Mouse (Mus musculus) stomach, postnatal 0 days (tissue): ENCODE measurements around the gene Fes. TPM values are rescaled to one million over a fixed set of nuclear protein-coding genes. Genes with fewer than 3 reads are reported as not detected.
A peak's percentile ranks its signal among the peaks of the same experiment; 100 is the strongest.

Source experiments
- ATAC-seq: fragments of 200-750 bp; cut with Nextera tagmentation; 2 replicates; pipeline ENCODE4 v1.8.0; 2017; ENCODE audit not compliant: low FRiP score, low TSS enrichment
- DNase-seq: peaks from one replicate; pipeline ENCODE4 v3.0.0-alpha.2; 2016; ENCODE audit warnings: low spot score
- H3K27ac ChIP-seq: fragments of 300-500 bp; sonication (generic); replicated peaks from 2 replicates; pipeline ENCODE4 v1.5.1; 2014; ENCODE audit warnings: mild to moderate bottlenecking, control low read depth
- H3K27me3 ChIP-seq: fragments of 300-500 bp; sonication (generic); 2 replicates; pipeline ENCODE4 v1.6.1; 2014; ENCODE audit warnings: low read length; ENCODE audit not compliant: control insufficient read depth, insufficient read depth
- H3K36me3 ChIP-seq: fragments of 300-500 bp; sonication (generic); 2 replicates; pipeline ENCODE4 v1.6.1; 2014; ENCODE audit warnings: low read length, mixed read lengths; ENCODE audit not compliant: control insufficient read depth, insufficient read depth
- H3K4me1 ChIP-seq: fragments of 300-500 bp; sonication (generic); replicated peaks from 2 replicates; pipeline ENCODE4 v1.6.1; 2014; ENCODE audit warnings: antibody characterized with exemption; ENCODE audit not compliant: control insufficient read depth, insufficient read depth
- H3K4me2 ChIP-seq: fragments of 300-500 bp; sonication (generic); replicated peaks from 2 replicates; pipeline ENCODE4 v1.6.1; 2014; ENCODE audit warnings: low read depth, mild to moderate bottlenecking, control low read depth, moderate library complexity
- H3K4me3 ChIP-seq: fragments of 300-500 bp; sonication (generic); 2 replicates; pipeline ENCODE4 v1.5.1; 2014; ENCODE audit warnings: low read depth, low read length, control low read depth
- H3K9ac ChIP-seq: fragments of 300-500 bp; sonication (generic); 2 replicates; pipeline ENCODE4 v1.6.1; 2014; ENCODE audit warnings: mild to moderate bottlenecking, low read length, control low read depth, mixed read lengths
- H3K9me3 ChIP-seq: fragments of 300-500 bp; sonication (generic); 2 replicates; pipeline ENCODE4 v1.6.1; 2016; ENCODE audit warnings: low read length; ENCODE audit not compliant: control insufficient read depth
- CTCF ChIP-seq: IDR thresholded peaks from 2 replicates; pipeline ENCODE4 v1.5.1; 2016; ENCODE audit warnings: antibody characterized with exemption, low read depth, mild to moderate bottlenecking, moderate library complexity
- EP300 ChIP-seq: optimal IDR thresholded peaks from 2 replicates; pipeline ENCODE3; 2016; ENCODE audit warnings: antibody characterized with exemption
- WGBS: fragments of 180-500 bp; shearing (Covaris S2); extraction: QIAGEN DNeasy Blood & Tissue Kit; methylation state at CpG from one replicate; pipeline ENCODE4 v1.1.7; 2014; 5-methylcytosine and 5-hydroxymethylcytosine counted together
- polyA plus RNA-seq: library from polyadenylated mRNA; unstranded; fragments of >200 nt; fragmentation: Nextera tagmentation; extraction: Ambion mirVana; gene quantifications from 2 replicates; pipeline ENCODE4 v1.2.1, GENCODE M21; 2015

The Fes gene
- 6.2 TPM in 2 replicates for polyA plus RNA-seq

DNA sequence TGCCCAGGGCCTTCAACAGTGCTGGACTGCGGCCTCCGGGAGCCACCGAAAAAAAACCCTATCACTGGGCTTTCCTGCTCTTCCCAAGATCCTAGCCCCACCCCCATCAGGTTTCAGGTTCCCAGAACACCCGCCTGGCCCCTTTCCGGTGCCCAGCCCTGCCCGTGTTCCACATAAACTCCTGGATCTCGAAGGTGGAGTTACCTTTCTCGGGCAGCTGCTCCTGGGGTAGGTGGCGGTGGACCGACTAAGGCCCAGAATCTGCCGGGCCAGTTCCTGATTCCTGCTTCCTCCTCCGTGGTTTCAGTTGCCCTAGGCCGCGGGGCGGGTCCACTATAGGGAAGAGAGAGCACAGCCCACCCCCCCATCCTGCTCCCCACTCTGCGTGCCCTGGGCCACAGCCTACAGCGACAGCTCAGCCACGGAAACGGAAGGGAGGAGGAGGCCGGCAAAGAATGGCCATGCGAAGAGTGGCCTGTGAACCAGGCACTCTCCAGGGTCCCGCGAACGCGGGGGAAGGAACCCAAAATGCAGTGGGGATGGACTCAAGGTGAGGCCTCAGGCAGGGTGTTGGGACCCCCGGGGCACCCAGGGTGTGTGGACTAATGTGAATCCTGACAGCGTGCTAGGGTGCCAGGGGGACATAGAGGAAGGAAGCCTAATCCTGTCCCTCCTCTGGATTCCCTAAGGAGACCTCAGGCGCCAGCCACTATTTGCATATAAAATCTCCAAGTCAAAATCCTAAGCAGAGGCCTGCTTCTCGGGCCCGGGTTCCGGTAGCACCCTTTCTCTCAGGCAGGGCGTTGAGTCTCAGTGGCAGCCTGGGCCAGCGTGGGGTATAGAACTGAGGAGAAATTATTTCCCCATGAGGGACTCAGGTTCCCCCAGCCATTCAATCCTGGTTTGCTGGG, at the start of gene Fes:
Gene Fes (minus strand): TSS at position 314 of the 911 bp plus-strand sequence.
- ATAC-seq = peak; percentile 46
- no peaks in the 10 kb centered on the region for H3K9me3 ChIP-seq

DNA sequence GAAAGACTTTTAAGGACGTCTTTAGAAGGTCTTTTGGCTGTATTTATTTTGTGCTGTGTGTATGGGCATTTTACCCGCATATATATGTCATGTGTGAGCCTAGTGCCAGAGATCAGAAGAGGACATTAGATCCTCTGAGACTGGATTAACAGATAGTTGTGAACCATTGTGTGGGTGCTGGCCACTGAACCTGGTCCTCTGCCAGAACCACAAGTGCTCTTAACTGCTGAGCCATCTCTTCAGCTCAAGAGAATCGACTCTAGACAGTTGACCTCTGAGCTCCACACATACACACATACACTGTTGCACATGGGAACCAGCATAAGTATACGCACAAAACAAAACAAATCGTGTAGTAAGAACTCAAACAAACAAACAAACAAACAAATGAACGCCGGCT, 48.8 kb upstream of the Fes start:
- WGBS = 71% methylated on average over 7 of the region's 7 CpGs
- TF ChIP-seq CTCF (no peak), EP300 (no peak)

More for the DNA sequence above, at the start of gene Fes:
- Histone ChIP-seq H3K4me2 (peak within 1 kb of the TSS; percentile 49), H3K4me3 (peak within 1 kb of the TSS; percentile 31), H3K36me3 (peaks cover 25% of the 10 kb centered on the region), H3K4me1 (0 out of 2 replicates have a peak, but pooled peaks cover 2% of the 10 kb centered on the region), H3K27ac (peak within 1 kb of the TSS; percentile 76), H3K9ac (peak within 1 kb of the TSS; percentile 63), H3K27me3 (no peaks in the 10 kb centered on the region)
- TF ChIP-seq EP300 (no peak), CTCF (no peak)
- peak; percentile 75 for DNase-seq
- 23% methylated on average over 33 of the region's 33 CpGs for WGBS

DNA sequence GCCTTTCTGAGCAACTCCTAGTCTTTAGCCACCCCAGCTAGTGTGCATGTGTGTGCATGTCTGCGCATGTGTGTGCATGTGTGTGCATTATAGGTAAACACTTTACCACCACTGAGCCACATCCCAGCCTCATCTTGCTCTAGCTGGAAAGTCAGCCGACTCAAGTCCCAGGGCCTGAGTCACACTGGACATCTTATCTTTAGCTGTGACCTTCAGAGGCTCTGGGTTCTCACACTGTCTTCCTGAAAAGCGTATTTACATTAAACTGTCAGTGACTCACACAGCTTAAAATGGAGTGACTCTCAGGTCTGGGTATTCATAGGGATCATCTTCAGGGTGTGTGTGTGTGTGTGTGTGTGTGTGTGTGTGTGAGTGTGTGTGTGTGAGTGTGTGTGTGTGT, 47.8 kb upstream of the Fes start:
- TF ChIP-seq CTCF (no peak), EP300 (no peak)
- Histone ChIP-seq H3K27me3 (no peaks in the 10 kb centered on the region), H3K4me2 (no peak overlapping the region), H3K9me3 (no peaks in the 10 kb centered on the region), H3K9ac (no peak overlapping the region), H3K27ac (no peak overlapping the region), H3K4me1 (no peaks in the 10 kb centered on the region), H3K4me3 (no peak overlapping the region), H3K36me3 (no peaks in the 10 kb centered on the region)
- WGBS = 44% methylated on average over 3 of the region's 3 CpGs
- DNase-seq (no peak), ATAC-seq (peak; percentile 77)

More for the DNA sequence above, 48.8 kb upstream of the Fes start:
- DNase-seq = no peak
- no peaks in the 10 kb centered on the region for H3K9me3 ChIP-seq
- H3K4me2 ChIP-seq = no peak overlapping the region
- no peak overlapping the region for H3K4me3 ChIP-seq
- H3K36me3 ChIP-seq = no peaks in the 10 kb centered on the region
- no peaks in the 10 kb centered on the region for H3K27me3 ChIP-seq
- no peak for ATAC-seq
- H3K4me1 ChIP-seq = no peaks in the 10 kb centered on the region
- no peak overlapping the region for H3K9ac ChIP-seq
- no peak overlapping the region for H3K27ac ChIP-seq

DNA sequence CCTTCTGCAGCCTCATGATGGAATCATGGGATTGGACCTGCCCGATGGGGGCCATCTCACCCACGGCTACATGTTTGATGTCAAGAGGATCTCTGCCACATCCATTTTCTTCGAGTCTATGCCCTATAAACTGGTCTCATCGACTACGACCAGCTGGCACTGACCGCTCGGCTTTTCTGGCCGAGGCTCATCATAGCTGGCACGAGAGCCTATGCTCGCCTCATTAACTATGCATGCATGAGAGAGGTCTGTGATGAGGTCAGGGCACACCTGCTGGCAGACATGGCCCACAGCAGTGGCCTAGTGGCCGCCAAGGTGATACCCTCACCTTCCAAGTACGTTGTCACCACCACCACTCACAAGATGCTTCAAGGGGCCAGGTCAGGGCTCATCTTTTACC, 41.9 kb upstream of the Fes start:
- DNase-seq = no peak
- H3K4me2 ChIP-seq = no peak overlapping the region
- no peak overlapping the region for H3K9ac ChIP-seq
- H3K4me1 ChIP-seq = no peaks in the 10 kb centered on the region
- WGBS = 90% methylated on average over 12 of the region's 12 CpGs
- no peak for ATAC-seq
- no peaks in the 10 kb centered on the region for H3K27me3 ChIP-seq
- H3K36me3 ChIP-seq = no peaks in the 10 kb centered on the region
- no peak overlapping the region for H3K27ac ChIP-seq
- no peaks in the 10 kb centered on the region for H3K9me3 ChIP-seq
- H3K4me3 ChIP-seq = no peak overlapping the region
- TF ChIP-seq EP300 = no peak

DNA sequence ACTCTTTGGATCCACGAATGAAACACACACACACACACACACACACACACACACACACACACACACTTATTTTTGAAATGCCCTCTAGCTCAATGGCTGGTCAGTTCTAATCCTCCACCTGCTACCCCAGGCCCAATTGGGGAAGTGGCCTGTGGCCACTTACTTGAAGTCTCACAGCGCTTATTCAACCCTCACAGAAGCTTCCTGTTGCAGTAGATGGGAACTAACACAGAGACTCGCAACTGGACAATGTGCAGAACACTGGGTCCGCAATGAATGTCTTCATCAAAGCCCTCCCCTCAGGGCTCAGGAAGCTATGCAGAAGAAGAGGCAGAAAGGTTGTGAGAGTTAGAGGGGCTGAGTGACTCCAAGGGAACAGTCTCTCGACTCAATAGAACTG, 40.0 kb upstream of the Fes start:
- TF ChIP-seq CTCF (no peak), EP300 (no peak)
- Histone ChIP-seq H3K4me1 (no peaks in the 10 kb centered on the region), H3K27ac (no peak overlapping the region), H3K9ac (no peak overlapping the region), H3K4me2 (no peak overlapping the region), H3K9me3 (no peaks in the 10 kb centered on the region), H3K4me3 (no peak overlapping the region), H3K36me3 (no peaks in the 10 kb centered on the region), H3K27me3 (no peaks in the 10 kb centered on the region)
- no peak for ATAC-seq
- no peak for DNase-seq
- 82% methylated on average over 5 of the region's 5 CpGs for WGBS

DNA sequence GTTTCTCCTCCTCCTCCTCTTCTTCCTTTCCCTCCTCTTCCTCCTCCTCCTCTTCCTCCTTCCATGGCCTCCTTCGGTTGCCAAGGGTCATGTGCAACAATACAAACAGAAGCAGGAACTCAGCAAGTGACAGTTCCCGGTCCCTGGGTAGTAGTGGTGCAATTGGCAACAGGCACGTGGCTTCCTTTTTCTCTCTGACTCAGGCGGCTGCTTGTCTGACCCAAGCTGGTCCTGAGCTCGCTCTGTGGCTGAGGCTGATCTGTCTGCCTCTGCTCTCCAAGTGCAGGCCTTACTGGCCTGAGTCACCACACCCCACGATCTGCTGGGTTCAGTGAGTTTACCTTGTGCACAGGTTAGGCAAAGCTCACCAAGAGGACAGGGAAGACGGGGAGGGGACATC, 38.6 kb upstream of the Fes start:
- Histone ChIP-seq H3K27ac (no peak overlapping the region), H3K9me3 (no peaks in the 10 kb centered on the region), H3K4me3 (no peak overlapping the region), H3K4me1 (no peaks in the 10 kb centered on the region), H3K4me2 (no peak overlapping the region), H3K9ac (no peak overlapping the region), H3K36me3 (no peaks in the 10 kb centered on the region), H3K27me3 (no peaks in the 10 kb centered on the region)
- DNase-seq (peak; percentile 62), ATAC-seq (peak; percentile 82)
- TF ChIP-seq CTCF (no peak), EP300 (no peak)
- 55% methylated on average over 7 of the region's 7 CpGs for WGBS
